Mouse (Mus musculus) liver, embryonic 14.5 days (tissue): ENCODE measurements around the gene Ptgs1.

ENCODE experiments used
- CTCF ChIP-seq: IDR thresholded peaks from 2 replicates; pipeline ENCODE4 v1.5.1; 2016; ENCODE audit warnings: antibody characterized with exemption, low read depth, control low read depth
- EP300 ChIP-seq: IDR thresholded peaks from 2 replicates; pipeline ENCODE4 v1.6.1; 2016; ENCODE audit warnings: antibody characterized with exemption, low read depth

- TF ChIP-seq CTCF (no peak), EP300 (no peak)
These were observed 25.6 kb upstream of the Ptgs1 start for GRCm38 (mm10) chr2:36204595-36204994.
